Mouse (Mus musculus) ES-Bruce4 (cell line): ENCODE results near the gene Mis12.

ENCODE experiments used
- CTCF ChIP-seq: IDR thresholded peaks from one replicate; pipeline ENCODE4 v1.8.1; 2011; ENCODE audit warnings: low read depth, low read length
- EP300 ChIP-seq: IDR thresholded peaks from 2 replicates; pipeline ENCODE4 v1.6.1; 2011; ENCODE audit warnings: low read depth, low read length; ENCODE audit not compliant: insufficient read depth

GRCm38 (mm10) chr11:71004316-71004773 lies 15.1 kb upstream of the Mis12 start, which contains the start of gene Dhx33:
- TF ChIP-seq CTCF = no peak
- 0 out of 2 replicates have a peak, but pooled peaks have one; percentile 26 for TF ChIP-seq EP300
